Mouse (Mus musculus) intestine, embryonic 15.5 days (tissue): ENCODE data around the gene Ecel1. TPM values are rescaled to one million over a fixed set of nuclear protein-coding genes. Genes with fewer than 3 reads are reported as not detected.
A peak's percentile ranks its signal among the peaks of the same experiment; 100 is the strongest.

ENCODE experiments used
- ATAC-seq: fragments of 200-750 bp; cut with Nextera tagmentation; 2 replicates; pipeline ENCODE4 v1.8.0; 2017; ENCODE audit warnings: moderate TSS enrichment, moderate library complexity
- H3K27ac ChIP-seq: fragments of 300-500 bp; sonication (generic); 2 replicates; pipeline ENCODE4 v1.5.1; 2015; ENCODE audit warnings: mild to moderate bottlenecking, inconsistent platforms
- H3K27me3 ChIP-seq: fragments of 300-500 bp; sonication (generic); replicated peaks from 2 replicates; pipeline ENCODE4 v1.6.1; 2015; ENCODE audit warnings: inconsistent platforms
- H3K36me3 ChIP-seq: fragments of 300-500 bp; sonication (generic); 2 replicates; pipeline ENCODE4 v1.6.1; 2015; ENCODE audit warnings: inconsistent platforms
- H3K4me1 ChIP-seq: fragments of 300-500 bp; sonication (generic); replicated peaks from 2 replicates; pipeline ENCODE4 v1.6.1; 2015; ENCODE audit warnings: inconsistent platforms
- H3K4me2 ChIP-seq: fragments of 300-500 bp; sonication (generic); replicated peaks from 2 replicates; pipeline ENCODE4 v1.6.1; 2015; ENCODE audit warnings: mild to moderate bottlenecking, inconsistent platforms
- H3K4me3 ChIP-seq: fragments of 300-500 bp; sonication (generic); replicated peaks from 2 replicates; pipeline ENCODE4 v1.5.1; 2015; ENCODE audit warnings: inconsistent platforms
- H3K9ac ChIP-seq: fragments of 300-500 bp; sonication (generic); 2 replicates; pipeline ENCODE4 v1.6.1; 2015; ENCODE audit warnings: inconsistent platforms
- H3K9me3 ChIP-seq: fragments of 300-500 bp; sonication (generic); 2 replicates; pipeline ENCODE4 v1.6.1; 2016; ENCODE audit warnings: inconsistent platforms
- WGBS: fragments of 180-500 bp; shearing (Covaris S2); methylation state at CpG from one replicate; pipeline ENCODE4 v1.1.7; 2015; 5-methylcytosine and 5-hydroxymethylcytosine counted together
- polyA plus RNA-seq: library from polyadenylated mRNA; unstranded; fragments of >200 nt; fragmentation: Nextera tagmentation; extraction: Ambion mirVana; gene quantifications from 2 replicates; pipeline ENCODE4 v1.2.1, GENCODE M21; 2015

The Ecel1 gene
- polyA plus RNA-seq, 1 experiment from 2014 or later, result 2.5 TPM

- Histone ChIP-seq H3K4me2 (no peak within 1 kb of the TSS), H3K36me3 (no peaks in the 10 kb centered on the region), H3K9me3 (no peaks in the 10 kb centered on the region), H3K27me3 (peaks cover 27% of the 10 kb centered on the region), H3K27ac (no peak within 1 kb of the TSS), H3K4me3 (no peak within 1 kb of the TSS), H3K4me1 (no peaks in the 10 kb centered on the region), H3K9ac (no peak within 1 kb of the TSS)
- WGBS, result 74% methylated on average over 6 of the region's 6 CpGs
- ATAC-seq, result peak; percentile 45
These were observed 31.6 kb downstream of the Ecel1 start, which contains the start of gene Akp3 for GRCm38 (mm10) chr1:87124673-87125072. Gene Akp3, plus strand, starts transcription at chr1:87124973.

- ATAC-seq, result no peak
- no peaks in the 10 kb centered on the region for H3K27me3 ChIP-seq
- H3K4me2 ChIP-seq, result no peak overlapping the region
- no peak overlapping the region for H3K9ac ChIP-seq
- no peak overlapping the region for H3K4me3 ChIP-seq
- no peaks in the 10 kb centered on the region for H3K9me3 ChIP-seq
- WGBS, result 63% methylated on average over 1 of the region's 1 CpGs
- H3K4me1 ChIP-seq, result no peaks in the 10 kb centered on the region
- no peaks in the 10 kb centered on the region for H3K36me3 ChIP-seq
- H3K27ac ChIP-seq, result no peak overlapping the region
These were observed 41.5 kb downstream of the Ecel1 start for GRCm38 (mm10) chr1:87114784-87115183.

- Histone ChIP-seq H3K36me3 (no peaks in the 10 kb centered on the region), H3K9me3 (no peaks in the 10 kb centered on the region), H3K4me1 (no peaks in the 10 kb centered on the region), H3K27ac (no peak overlapping the region), H3K9ac (no peak overlapping the region), H3K27me3 (no peaks in the 10 kb centered on the region), H3K4me3 (no peak overlapping the region), H3K4me2 (no peak overlapping the region)
- no peak for ATAC-seq
- WGBS, result 38% methylated on average over 9 of the region's 9 CpGs
These were observed 44.5 kb downstream of the Ecel1 start for GRCm38 (mm10) chr1:87111719-87112354.

DNA sequence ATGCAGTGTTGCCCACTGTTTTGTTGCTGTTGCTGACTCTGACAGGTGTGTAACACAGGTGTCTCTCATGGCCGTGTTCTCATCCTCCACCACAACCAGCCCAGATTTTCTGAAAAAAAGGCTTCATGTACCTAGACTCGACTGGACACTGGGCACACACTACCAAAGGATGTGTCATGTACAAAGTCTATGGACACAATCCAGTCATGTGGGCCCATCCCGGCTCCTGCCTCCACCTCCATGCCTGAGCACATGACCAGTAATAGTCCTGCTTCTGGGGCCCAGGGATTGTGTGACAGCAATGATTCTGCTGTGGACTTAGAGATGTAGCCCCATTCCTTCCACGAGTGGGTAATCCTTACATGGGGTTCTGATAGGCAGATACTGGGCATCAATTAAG, 47.8 kb downstream of the Ecel1 start:
- ATAC-seq, result no peak

DNA sequence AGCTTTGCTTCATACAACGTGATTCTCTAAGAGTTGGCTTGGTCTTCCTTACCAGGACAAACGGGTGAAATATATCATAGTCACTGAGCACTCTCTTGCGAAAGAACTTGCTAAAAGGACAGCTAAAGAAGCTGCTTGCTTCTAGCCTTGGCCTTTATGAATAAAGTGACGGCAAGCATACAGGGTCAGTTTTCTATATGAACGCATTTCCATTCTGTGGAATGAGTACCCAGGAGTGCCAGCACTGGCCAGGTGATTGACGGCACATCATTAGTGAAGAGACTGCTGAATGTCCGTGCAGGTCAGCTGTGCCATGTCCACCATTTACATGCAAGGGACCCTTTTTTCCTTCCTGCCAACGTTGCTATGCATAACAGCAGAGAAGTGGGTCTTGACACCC, 49.8 kb downstream of the Ecel1 start:
- Histone ChIP-seq H3K4me2 (no peak overlapping the region), H3K27me3 (no peaks in the 10 kb centered on the region), H3K9me3 (no peaks in the 10 kb centered on the region), H3K9ac (no peak overlapping the region), H3K27ac (no peak overlapping the region), H3K4me3 (no peak overlapping the region), H3K4me1 (no peaks in the 10 kb centered on the region), H3K36me3 (no peaks in the 10 kb centered on the region)
- no peak for ATAC-seq
- WGBS, result 79% methylated on average over 8 of the region's 8 CpGs

More for the DNA sequence above, 47.8 kb downstream of the Ecel1 start:
- no peak overlapping the region for H3K4me2 ChIP-seq
- H3K9me3 ChIP-seq, result no peaks in the 10 kb centered on the region
- H3K4me1 ChIP-seq, result no peaks in the 10 kb centered on the region
- H3K9ac ChIP-seq, result no peak overlapping the region
- H3K4me3 ChIP-seq, result no peak overlapping the region
- no peaks in the 10 kb centered on the region for H3K36me3 ChIP-seq
- H3K27me3 ChIP-seq, result no peaks in the 10 kb centered on the region
- 86% methylated on average over 4 of the region's 4 CpGs for WGBS
- no peak overlapping the region for H3K27ac ChIP-seq

DNA sequence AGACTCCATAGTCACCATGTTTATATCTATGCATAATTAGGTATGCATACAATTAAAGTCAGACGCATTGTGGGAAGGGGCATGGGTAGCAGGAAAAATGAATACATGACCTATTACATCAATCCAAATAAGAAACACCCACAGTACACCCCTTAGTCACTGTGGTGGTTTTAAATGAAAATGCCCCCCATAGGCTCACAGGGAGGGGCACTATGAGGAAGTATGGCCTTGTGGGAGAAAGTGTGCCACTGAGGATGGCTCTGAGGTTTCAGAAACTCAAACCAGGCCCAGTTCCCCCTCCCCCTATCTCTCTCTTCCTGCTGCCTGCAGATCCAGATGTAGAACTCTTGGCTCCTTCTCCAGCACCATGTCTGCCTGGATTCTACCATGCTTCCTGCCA, 52.4 kb downstream of the Ecel1 start:
- no peak overlapping the region for H3K9ac ChIP-seq
- WGBS, result 80% methylated on average over 1 of the region's 1 CpGs

GRCm38 (mm10) chr1:87102114-87102513, 54.2 kb downstream of the Ecel1 start:
- no peaks in the 10 kb centered on the region for H3K36me3 ChIP-seq
- peak; percentile 73 for ATAC-seq
- H3K27me3 ChIP-seq, result 0 out of 2 replicates have a peak, but pooled peaks cover 8% of the 10 kb centered on the region
- peak overlapping the region; percentile 36; the same call in 1 of the 2 replicates for H3K27ac ChIP-seq
- 63% methylated on average over 3 of the region's 3 CpGs for WGBS
- H3K9me3 ChIP-seq, result no peaks in the 10 kb centered on the region
- no peak overlapping the region for H3K9ac ChIP-seq
- H3K4me1 ChIP-seq, result no peaks in the 10 kb centered on the region
- H3K4me2 ChIP-seq, result no peak overlapping the region
- no peak overlapping the region for H3K4me3 ChIP-seq

More for the DNA sequence above, 52.4 kb downstream of the Ecel1 start:
- H3K9me3 ChIP-seq, result no peaks in the 10 kb centered on the region
- H3K36me3 ChIP-seq, result no peaks in the 10 kb centered on the region
- 0 out of 2 replicates have a peak, but pooled peaks cover 5% of the 10 kb centered on the region for H3K27me3 ChIP-seq
- no peak overlapping the region for H3K4me2 ChIP-seq
- no peak overlapping the region for H3K27ac ChIP-seq
- H3K4me3 ChIP-seq, result no peak overlapping the region
- no peak for ATAC-seq
- no peaks in the 10 kb centered on the region for H3K4me1 ChIP-seq

- Histone ChIP-seq H3K4me2 (peak within 1 kb of the TSS; percentile 31), H3K27ac (peak within 1 kb of the TSS; percentile 36; the same call in 1 of the 2 replicates), H3K9ac (no peak within 1 kb of the TSS), H3K9me3 (no peaks in the 10 kb centered on the region), H3K4me1 (no peaks in the 10 kb centered on the region), H3K4me3 (peak within 1 kb of the TSS; percentile 6; the same call in 1 of the 2 replicates), H3K27me3 (0 out of 2 replicates have a peak, but pooled peaks cover 8% of the 10 kb centered on the region), H3K36me3 (no peaks in the 10 kb centered on the region)
- WGBS, result 59% methylated on average over 1 of the region's 1 CpGs
- peak; percentile 87 for ATAC-seq
These were observed 54.9 kb downstream of the Ecel1 start, which contains the start of gene Alpi for GRCm38 (mm10) chr1:87101411-87101810. Gene Alpi, minus strand, starts transcription at chr1:87101606.

GRCm38 (mm10) chr1:87098358-87098975, 57.9 kb downstream of the Ecel1 start:
- no peaks in the 10 kb centered on the region for H3K36me3 ChIP-seq
- ATAC-seq, result peak; percentile 42; the same call in 1 of the 2 replicates
- H3K9ac ChIP-seq, result no peak overlapping the region
- H3K4me3 ChIP-seq, result no peak overlapping the region
- no peaks in the 10 kb centered on the region for H3K9me3 ChIP-seq
- H3K4me1 ChIP-seq, result no peaks in the 10 kb centered on the region
- H3K27me3 ChIP-seq, result 0 out of 2 replicates have a peak, but pooled peaks cover 8% of the 10 kb centered on the region
- H3K4me2 ChIP-seq, result peak overlapping the region; percentile 33
- H3K27ac ChIP-seq, result no peak overlapping the region
- 16% methylated on average over 30 of the region's 30 CpGs for whole genome bisulfite sequencing

Other genes with a start within 250 kb of the Ecel1 start
- not detected in 2 replicates for gene Alppl2, start 66.6 kb downstream of the Ecel1 start, polyA plus RNA-seq
- 113 and 131 TPM in 2 replicates for gene Alpi, start 54.9 kb downstream of the Ecel1 start, polyA plus RNA-seq
- 0.11 TPM in 1 of 2 replicates, not detected in the other for gene Akp3, start 31.5 kb downstream of the Ecel1 start, polyA plus RNA-seq
- not detected in 2 replicates for gene Prss56, start 26.8 kb upstream of the Ecel1 start, polyA plus RNA-seq
- gene Chrnd, start 34.1 kb upstream of the Ecel1 start, polyA plus RNA-seq, result not detected in 2 replicates
- gene Chrng, start 48.1 kb upstream of the Ecel1 start, polyA plus RNA-seq, result 0.18 TPM in 1 of 2 replicates, not detected in the other
- gene Eif4e2, start 57.4 kb upstream of the Ecel1 start, polyA plus RNA-seq, result 169 and 170 TPM in 2 replicates
- gene Efhd1, start 107.8 kb upstream of the Ecel1 start, polyA plus RNA-seq, result 0.08 and 0.57 TPM in 2 replicates
- 46.8 and 47.5 TPM in 2 replicates for gene Gigyf2, start 170.5 kb upstream of the Ecel1 start, polyA plus RNA-seq
- 0.45 and 0.62 TPM in 2 replicates for gene Kcnj13, start 238.2 kb upstream of the Ecel1 start, polyA plus RNA-seq